Mouse (Mus musculus): ENCODE data around the gene Polr2b. TPM values are rescaled to one million over a fixed set of nuclear protein-coding genes. Genes with fewer than 3 reads are reported as not detected.
A peak's percentile ranks its signal among the peaks of the same experiment; 100 is the strongest.

Polr2b gene
- total and polyA plus RNA-seq, 3 experiments: 58.3 to 178 (median 91.4) TPM

DNA sequence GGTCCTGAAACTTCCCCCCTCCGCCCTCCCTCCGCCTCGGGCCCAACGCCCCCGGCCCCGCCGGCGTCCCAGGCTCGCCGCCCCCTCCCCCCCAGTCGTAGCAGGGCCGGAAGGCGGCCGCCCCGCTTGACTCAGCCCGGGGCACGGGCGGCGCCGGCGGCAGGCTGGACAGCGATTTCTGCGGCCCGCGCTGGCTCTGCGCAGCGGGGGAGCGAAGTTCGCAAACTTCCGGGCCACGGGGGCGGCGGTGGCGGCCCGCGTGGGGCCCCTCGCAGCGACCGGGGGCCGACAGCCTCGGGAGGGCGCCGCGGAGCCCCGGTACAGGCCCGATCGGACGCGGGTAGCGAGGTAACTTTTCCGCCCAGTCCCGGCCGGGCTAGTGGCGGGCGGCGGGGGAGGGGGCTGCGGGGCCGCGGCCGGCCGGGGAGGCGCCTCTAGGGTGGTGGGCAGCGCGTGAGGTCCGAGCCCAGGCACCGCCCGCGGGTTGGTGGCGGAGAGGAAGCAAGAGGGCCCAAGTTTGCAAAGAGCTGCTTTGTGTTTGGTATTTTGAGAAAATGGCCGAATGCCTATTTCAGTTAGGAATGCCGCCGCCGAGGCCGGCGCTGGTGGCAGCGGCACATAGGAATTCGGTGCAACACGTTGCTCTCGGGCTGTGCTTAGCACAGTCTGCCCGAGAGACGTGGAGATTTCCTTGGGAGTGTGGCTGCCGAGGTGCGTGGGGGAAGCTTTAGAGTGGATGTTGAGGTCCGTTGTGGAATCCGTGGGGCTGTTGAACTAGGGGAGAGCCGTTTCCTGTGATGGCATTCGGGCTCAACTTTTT is 43.7 kb upstream of the Polr2b start (continued):
- TF ChIP-seq GABPA (IDR thresholded peaks at IDR 0.05; ENCODE audit: low read depth, low read length) (no peak), POLR2A (IDR thresholded peaks at IDR 0.05; ENCODE audit: control insufficient read depth in 1 of 2, insufficient read depth in 1 of 2, low read depth in 1 of 2, low read length in 2 of 2, poor library complexity in 1 of 2) (peak; percentile 31 to 52; a peak in 1 of 4 replicates), SMC3 (IDR thresholded peaks at IDR 0.05; ENCODE audit: low read depth, low read length) (no peak), USF2 (IDR thresholded peaks at IDR 0.05; ENCODE audit: borderline replicate concordance in 1 of 2, insufficient read depth in 1 of 2, low read depth in 1 of 2, low read length in 2 of 2) (no peak), USF1 (IDR thresholded peaks at IDR 0.05; ENCODE audit: low read depth, low read length) (no peak), EP300 (IDR thresholded peaks at IDR 0.05; ENCODE audit: low read depth in 1 of 2, low read length in 2 of 2) (no peak), ELF1 (IDR thresholded peaks at IDR 0.05; ENCODE audit: low read depth, low read length) (peak; percentile 52; the same call in 1 of the 2 replicates), CHD2 (IDR thresholded peaks at IDR 0.05; ENCODE audit: low read length) (no peak)

DNA sequence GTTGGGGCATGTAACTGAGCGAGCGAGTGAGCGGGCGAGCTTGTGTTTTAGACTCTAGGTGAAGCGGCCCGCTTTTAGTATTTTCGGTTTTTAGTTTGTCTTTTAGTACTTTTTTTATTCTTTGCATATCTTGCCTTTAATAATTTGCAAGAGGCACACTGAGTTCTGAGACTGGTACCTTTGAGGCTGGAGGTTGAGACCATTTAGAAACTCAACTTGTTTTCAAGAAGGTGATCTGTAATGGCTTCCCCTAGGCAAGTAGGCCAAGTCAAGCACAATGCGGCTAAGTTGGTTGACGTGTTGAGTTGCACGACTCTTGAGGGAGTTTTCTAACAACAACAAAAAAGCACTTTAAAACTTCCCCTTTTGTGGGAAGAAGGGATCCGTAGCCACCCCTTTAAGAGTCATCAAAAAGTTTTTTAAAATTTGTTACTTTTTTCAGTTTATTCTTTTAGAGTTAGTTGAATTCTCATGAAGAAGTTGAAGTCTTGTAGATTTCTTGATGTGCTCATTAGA is 43.0 kb upstream of the Polr2b start:
- TF ChIP-seq UBTF (IDR thresholded peaks at IDR 0.05; ENCODE audit: borderline replicate concordance, insufficient read depth, low read depth, low read length): no peak
- TF ChIP-seq MEF2A (IDR thresholded peaks at IDR 0.05; ENCODE audit: extremely low read depth, insufficient replicate concordance, low read depth, low read length, poor library complexity, severe bottlenecking): no peak
- no peak for TF ChIP-seq USF2 (IDR thresholded peaks at IDR 0.05; ENCODE audit: borderline replicate concordance in 1 of 2, insufficient read depth in 1 of 2, low read depth in 1 of 2, low read length in 2 of 2)
- TF ChIP-seq USF1 (IDR thresholded peaks at IDR 0.05; ENCODE audit: low read depth, low read length): no peak
- TF ChIP-seq MYC (IDR thresholded peaks at IDR 0.05; ENCODE audit: low read depth, low read length): peak; percentile 81
- peak; percentile 64; the same call in 1 of the 2 replicates for TF ChIP-seq HCFC1 (IDR thresholded peaks at IDR 0.05; ENCODE audit: low read depth, low read length)
- TF ChIP-seq KAT2A (conservative IDR thresholded peaks at IDR 0.05; ENCODE audit: low read depth, low read length): no peak
- peak; percentile 59; the same call in 1 of the 2 replicates for TF ChIP-seq ETS1 (IDR thresholded peaks at IDR 0.05; ENCODE audit: low read depth, low read length)
- TF ChIP-seq JUND (IDR thresholded peaks at IDR 0.05; ENCODE audit: low read depth, low read length): peak; percentile 67; the same call in 1 of the 2 replicates
- peak; percentile 92; the same call in 1 of the 2 replicates for TF ChIP-seq MXI1 (IDR thresholded peaks at IDR 0.05; ENCODE audit: low read depth, low read length)
- TF ChIP-seq TAL1 (IDR thresholded peaks at IDR 0.05; ENCODE audit: low read length): no peak
- TF ChIP-seq GABPA (IDR thresholded peaks at IDR 0.05; ENCODE audit: low read depth, low read length): no peak
- peak; percentile 21; the same call in 1 of the 2 replicates for TF ChIP-seq TCF12 (IDR thresholded peaks at IDR 0.05; ENCODE audit: low read depth, low read length)
- no peak for TF ChIP-seq POLR2AphosphoS5 (IDR thresholded peaks at IDR 0.05; ENCODE audit: borderline replicate concordance, low read depth, low read length)
- peak; percentile 73 for TF ChIP-seq TBP (IDR thresholded peaks at IDR 0.05; ENCODE audit: low read depth, low read length)
- TF ChIP-seq SMC3 (IDR thresholded peaks at IDR 0.05; ENCODE audit: low read depth, low read length): no peak
- peak in 1 of 2 experiments; percentile 33; a peak in 1 of 4 replicates for TF ChIP-seq EP300 (IDR thresholded peaks at IDR 0.05; ENCODE audit: low read depth in 1 of 2, low read length in 2 of 2)
- peak; percentile 93 for TF ChIP-seq SIN3A (IDR thresholded peaks at IDR 0.05; ENCODE audit: low read length)
- no peak for TF ChIP-seq RAD21 (IDR thresholded peaks at IDR 0.05; ENCODE audit: low read depth, low read length)
- TF ChIP-seq GATA1 (IDR thresholded peaks at IDR 0.05; ENCODE audit: low read depth, low read length): no peak
- peak; percentile 23; the same call in 1 of the 2 replicates for TF ChIP-seq POLR2AphosphoS2 (IDR thresholded peaks at IDR 0.05; ENCODE audit: low read length)
- peak; percentile 82 for TF ChIP-seq MAX (IDR thresholded peaks at IDR 0.05; ENCODE audit: low read length)
- H3K9me3 ChIP-seq (replicated peaks; ENCODE audit: insufficient read depth, low read length): no peaks in the 10 kb centered on the region

More for the DNA sequence above, 43.0 kb upstream of the Polr2b start:
- Histone ChIP-seq H3K4me1 (ENCODE audit: control insufficient read depth in 1 of 2, insufficient read depth in 2 of 2, low read length in 2 of 2) (0 out of 4 replicates have a peak, but pooled peaks cover 0 to 3% of the 10 kb centered on the region in 2 experiments), H3K4me3 (ENCODE audit: control insufficient read depth in 1 of 2, insufficient read depth in 1 of 2, low read depth in 2 of 2, low read length in 2 of 2) (peak overlapping the region; percentile 89 to 93), H3K9ac (ENCODE audit: control insufficient read depth, low read depth, low read length, poor library complexity, severe bottlenecking) (peak overlapping the region; percentile 89), H3K79me2 (ENCODE audit: control insufficient read depth, insufficient read depth, low read length, poor library complexity) (peaks cover 54% of the 10 kb centered on the region), H3K27me3 (ENCODE audit: control insufficient read depth in 1 of 2, insufficient read depth in 2 of 2, low read length in 2 of 2) (no peaks in the 10 kb centered on the region), H3K27ac (ENCODE audit: control insufficient read depth, low read depth, low read length) (peak overlapping the region; percentile 85), H3K36me3 (ENCODE audit: control insufficient read depth in 1 of 2, insufficient read depth in 2 of 2, low read length in 2 of 2) (peaks cover 17 to 22% of the 10 kb centered on the region in 2 experiments)
- DNase-seq (ENCODE audit: low read depth, low spot score): peak; percentile 94
